Mouse (Mus musculus) midbrain, embryonic 12.5 days (tissue): Measurements from ENCODE around the gene Slc30a10. TPM values are rescaled to one million over a fixed set of nuclear protein-coding genes. Genes with fewer than 3 reads are reported as not detected.
A peak's percentile ranks its signal among the peaks of the same experiment; 100 is the strongest.

Experiments used
- ATAC-seq: fragments of 200-750 bp; cut with Nextera tagmentation; 2 replicates; pipeline ENCODE4 v1.8.0; 2017; ENCODE audit warnings: low read depth, moderate TSS enrichment, moderate library complexity; ENCODE audit not compliant: low FRiP score
- H3K27ac ChIP-seq: fragments of 300-500 bp; sonication (generic); replicated peaks from 2 replicates; pipeline ENCODE4 v1.5.1; 2016; ENCODE audit warnings: mild to moderate bottlenecking
- H3K27me3 ChIP-seq: fragments of 300-500 bp; sonication (generic); 2 replicates; pipeline ENCODE4 v1.6.1; 2016; ENCODE audit warnings: mild to moderate bottlenecking
- H3K36me3 ChIP-seq: fragments of 300-500 bp; sonication (generic); 2 replicates; pipeline ENCODE4 v1.6.1; 2016
- H3K4me1 ChIP-seq: fragments of 300-500 bp; sonication (generic); 2 replicates; pipeline ENCODE4 v1.6.1; 2016
- H3K4me2 ChIP-seq: fragments of 300-500 bp; sonication (generic); replicated peaks from 2 replicates; pipeline ENCODE4 v1.6.1; 2016; ENCODE audit warnings: mild to moderate bottlenecking, moderate library complexity
- H3K4me3 ChIP-seq: fragments of 300-500 bp; sonication (generic); 2 replicates; pipeline ENCODE4 v1.5.1; 2016; ENCODE audit warnings: mild to moderate bottlenecking
- H3K9ac ChIP-seq: fragments of 300-500 bp; sonication (generic); replicated peaks from 2 replicates; pipeline ENCODE4 v1.6.1; 2016; ENCODE audit warnings: mild to moderate bottlenecking, moderate library complexity
- H3K9me3 ChIP-seq: fragments of 300-500 bp; sonication (generic); 2 replicates; pipeline ENCODE4 v1.6.1; 2016; ENCODE audit warnings: mild to moderate bottlenecking
- WGBS: fragments of 180-500 bp; shearing (Covaris S2); methylation state at CpG from one replicate; pipeline ENCODE4 v1.1.7; 2016; 5-methylcytosine and 5-hydroxymethylcytosine counted together
- polyA plus RNA-seq: library from polyadenylated mRNA; unstranded; fragments of >200 nt; fragmentation: Nextera tagmentation; extraction: Ambion mirVana; gene quantifications from 2 replicates; pipeline ENCODE4 v1.2.1, GENCODE M21; 2016

The Slc30a10 gene
- polyA plus RNA-seq, 1 experiment from 2014 or later: 1.4 TPM

DNA sequence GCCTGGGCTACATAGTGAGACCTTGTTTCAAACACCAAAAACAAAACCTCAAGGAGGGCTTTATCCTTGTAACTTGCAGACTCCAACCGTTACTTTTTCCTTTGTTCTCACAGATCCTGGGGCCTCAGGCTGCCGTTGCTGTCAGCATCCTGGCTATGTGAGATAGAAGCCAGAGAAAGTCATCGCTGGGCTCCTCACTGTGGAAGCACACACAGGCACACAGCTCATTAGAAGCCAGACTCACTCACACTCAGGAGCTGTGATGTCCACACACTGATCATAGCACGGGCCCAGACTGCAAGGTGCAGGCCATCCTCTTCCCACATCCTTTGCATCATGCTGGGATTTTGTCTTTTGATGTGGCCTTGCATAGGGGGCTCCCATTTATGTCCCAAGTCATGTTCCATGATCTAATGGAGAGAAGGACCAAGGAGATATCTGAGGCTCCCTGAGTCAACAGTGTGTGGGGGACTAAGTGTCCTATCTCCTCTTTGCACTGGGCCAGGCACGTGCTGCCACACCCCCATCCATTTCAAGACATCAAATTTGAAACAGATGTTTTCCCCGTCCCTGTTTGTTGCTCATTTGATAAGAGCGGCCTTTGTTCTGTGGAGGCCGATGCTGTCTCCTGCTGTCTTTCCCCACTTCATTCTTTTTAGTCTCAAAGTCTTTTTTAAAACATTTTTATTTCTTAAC lies 17.5 kb downstream of the Slc30a10 start:
- no peaks in the 10 kb centered on the region for H3K36me3 ChIP-seq
- no peak overlapping the region for H3K4me3 ChIP-seq
- H3K4me2 ChIP-seq: no peak overlapping the region
- no peak overlapping the region for H3K27ac ChIP-seq
- H3K9me3 ChIP-seq: no peaks in the 10 kb centered on the region
- no peaks in the 10 kb centered on the region for H3K27me3 ChIP-seq
- WGBS: 58% methylated on average over 8 of the region's 8 CpGs
- H3K9ac ChIP-seq: no peak overlapping the region
- H3K4me1 ChIP-seq: no peaks in the 10 kb centered on the region
- ATAC-seq: no peak

DNA sequence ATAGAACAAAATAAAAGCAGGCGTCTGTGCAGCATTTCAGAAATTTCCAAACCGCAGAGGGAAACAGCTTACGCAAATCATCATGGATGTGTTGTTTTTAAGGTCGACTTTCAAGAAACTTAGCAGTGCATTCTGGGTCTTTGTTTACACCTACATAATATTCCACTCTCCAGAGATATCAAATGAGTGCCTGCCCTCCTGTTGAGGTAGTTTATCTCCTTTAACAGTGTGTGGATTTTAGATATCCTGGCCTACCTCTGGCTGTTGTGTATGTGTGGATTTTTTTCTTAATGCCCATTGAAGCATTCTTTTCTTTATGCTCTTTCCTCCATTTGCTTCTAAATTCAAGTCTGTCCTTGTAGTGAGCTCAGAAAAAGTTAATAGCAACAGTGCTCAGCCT lies 18.1 kb downstream of the Slc30a10 start:
- Histone ChIP-seq H3K4me3 (no peak overlapping the region), H3K9ac (no peak overlapping the region), H3K27me3 (no peaks in the 10 kb centered on the region), H3K4me2 (no peak overlapping the region), H3K27ac (no peak overlapping the region), H3K36me3 (no peaks in the 10 kb centered on the region), H3K4me1 (no peaks in the 10 kb centered on the region), H3K9me3 (no peaks in the 10 kb centered on the region)
- no peak for ATAC-seq
- 93% methylated on average over 4 of the region's 4 CpGs for WGBS

DNA sequence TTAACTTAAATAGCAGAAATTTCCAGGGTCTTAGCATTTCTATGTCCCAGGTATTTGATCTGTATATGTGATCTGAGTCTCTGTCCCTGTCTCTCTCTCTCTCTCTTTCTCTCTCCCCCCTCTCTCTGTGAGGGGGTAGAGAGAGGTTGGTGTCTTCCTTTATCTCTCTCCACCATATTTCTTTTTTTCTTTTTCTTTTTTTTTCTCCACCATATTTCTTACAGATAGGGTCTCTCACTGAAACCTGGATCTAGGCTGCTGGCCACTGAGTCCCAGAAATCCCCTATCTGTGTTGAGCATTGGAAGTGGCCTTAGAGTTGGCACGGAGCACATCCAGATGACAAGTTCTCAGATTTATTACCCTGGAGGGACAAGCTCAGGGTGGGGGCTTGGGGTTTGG lies 18.8 kb downstream of the Slc30a10 start:
- ATAC-seq: no peak

DNA sequence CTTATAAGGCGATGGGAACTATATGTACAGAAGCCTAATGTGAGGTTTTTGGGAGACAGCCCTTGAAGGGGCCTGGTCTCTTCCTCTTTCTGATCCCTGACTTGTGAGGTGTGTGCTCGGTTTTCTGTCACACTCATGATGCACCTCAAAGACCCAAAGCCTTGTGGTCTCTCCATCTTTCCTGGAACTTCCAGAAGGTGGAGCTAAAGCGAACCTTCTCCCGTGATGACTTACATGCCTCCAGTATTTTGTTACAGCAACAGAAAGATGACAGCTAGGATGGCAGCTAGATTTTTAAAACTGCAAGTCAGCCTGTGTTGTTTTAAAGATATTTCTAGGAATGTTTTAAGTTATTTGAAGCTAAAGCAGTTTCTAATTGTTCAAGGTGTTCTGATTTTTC lies 25.2 kb downstream of the Slc30a10 start:
- H3K27me3 ChIP-seq: no peaks in the 10 kb centered on the region
- no peaks in the 10 kb centered on the region for H3K9me3 ChIP-seq
- no peak overlapping the region for H3K4me2 ChIP-seq
- no peaks in the 10 kb centered on the region for H3K36me3 ChIP-seq
- H3K9ac ChIP-seq: no peak overlapping the region
- no peak overlapping the region for H3K4me3 ChIP-seq
- ATAC-seq: no peak
- WGBS: 96% methylated on average over 4 of the region's 4 CpGs
- no peaks in the 10 kb centered on the region; the same call in 1 of the 2 replicates for H3K4me1 ChIP-seq
- H3K27ac ChIP-seq: no peak overlapping the region

More for the DNA sequence above, 18.8 kb downstream of the Slc30a10 start:
- Histone ChIP-seq H3K9me3 (no peaks in the 10 kb centered on the region), H3K4me1 (no peaks in the 10 kb centered on the region), H3K27ac (no peak overlapping the region), H3K27me3 (no peaks in the 10 kb centered on the region), H3K36me3 (no peaks in the 10 kb centered on the region), H3K9ac (no peak overlapping the region), H3K4me2 (no peak overlapping the region), H3K4me3 (no peak overlapping the region)
- 90% methylated on average over 1 of the region's 1 CpGs for WGBS

DNA sequence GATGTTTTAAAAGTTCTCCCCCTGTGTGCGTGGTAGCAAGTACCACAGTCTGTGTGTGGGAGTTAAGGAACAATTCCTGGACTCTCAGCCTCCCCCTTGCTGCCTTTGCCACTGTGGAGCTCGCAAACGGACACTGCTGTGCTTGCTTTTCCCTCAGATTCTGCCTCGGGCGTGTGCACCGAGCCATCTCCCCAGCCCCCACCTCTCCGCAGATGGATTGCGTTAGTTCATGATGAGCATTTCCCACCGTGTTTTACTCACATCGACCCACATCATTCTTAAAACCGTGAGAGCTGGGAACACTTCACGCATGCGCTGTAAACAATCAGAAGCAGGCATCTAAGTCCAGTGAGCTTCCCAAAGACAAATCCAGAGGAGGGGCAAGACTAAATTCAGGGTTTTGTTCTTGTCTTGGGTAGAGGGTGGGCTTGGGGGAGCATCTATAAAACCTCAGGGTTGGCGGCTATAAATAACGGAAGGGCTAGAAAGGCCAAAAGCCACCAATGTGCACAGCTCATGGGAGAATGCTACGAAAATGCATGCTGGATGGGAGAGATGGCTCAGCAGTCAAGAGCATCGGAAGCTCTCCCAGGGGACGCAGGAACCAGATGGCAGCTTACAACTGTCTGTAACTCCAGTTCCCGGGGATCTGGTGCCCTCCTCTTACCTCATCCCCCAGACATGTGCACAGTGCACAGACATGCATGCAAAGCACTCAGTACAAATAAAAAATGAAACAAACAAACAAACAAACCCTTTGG lies 27.5 kb downstream of the Slc30a10 start:
- Histone ChIP-seq H3K36me3 (no peaks in the 10 kb centered on the region), H3K4me2 (peak overlapping the region; percentile 23; the same call in 1 of the 2 replicates), H3K9me3 (no peaks in the 10 kb centered on the region), H3K4me3 (no peak overlapping the region), H3K9ac (no peak overlapping the region), H3K4me1 (no peaks in the 10 kb centered on the region; the same call in 1 of the 2 replicates), H3K27me3 (no peaks in the 10 kb centered on the region), H3K27ac (peak overlapping the region; percentile 39; the same call in 1 of the 2 replicates)
- ATAC-seq: peak; percentile 65
- 58% methylated on average over 19 of the region's 19 CpGs for WGBS

DNA sequence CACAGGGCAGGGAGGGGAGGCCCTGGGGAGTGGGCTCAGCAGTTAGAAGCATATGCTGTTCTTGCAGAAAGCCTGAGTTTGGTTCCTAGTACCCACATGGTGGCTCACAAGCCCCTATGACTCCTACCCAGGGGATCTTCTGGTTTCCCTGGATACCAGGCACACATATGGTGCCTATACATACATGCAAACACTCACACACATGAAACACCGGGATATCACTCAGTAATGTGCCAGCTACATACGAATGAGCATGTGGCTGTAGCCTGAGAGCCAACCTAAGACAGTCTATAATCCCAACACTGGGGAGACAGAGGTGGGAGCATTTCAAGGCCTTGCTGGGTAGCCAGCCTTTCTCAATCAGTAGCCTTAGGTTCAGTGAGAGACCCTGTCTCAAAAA lies 28.1 kb downstream of the Slc30a10 start:
- Histone ChIP-seq H3K4me1 (no peaks in the 10 kb centered on the region; the same call in 1 of the 2 replicates), H3K9ac (no peak overlapping the region), H3K4me2 (no peak overlapping the region), H3K27ac (peak overlapping the region; percentile 39; the same call in 1 of the 2 replicates), H3K9me3 (no peaks in the 10 kb centered on the region), H3K4me3 (no peak overlapping the region), H3K27me3 (no peaks in the 10 kb centered on the region), H3K36me3 (no peaks in the 10 kb centered on the region)
- WGBS: 82% methylated on average over 2 of the region's 2 CpGs
- no peak; the same call in none of the 2 replicates for ATAC-seq

DNA sequence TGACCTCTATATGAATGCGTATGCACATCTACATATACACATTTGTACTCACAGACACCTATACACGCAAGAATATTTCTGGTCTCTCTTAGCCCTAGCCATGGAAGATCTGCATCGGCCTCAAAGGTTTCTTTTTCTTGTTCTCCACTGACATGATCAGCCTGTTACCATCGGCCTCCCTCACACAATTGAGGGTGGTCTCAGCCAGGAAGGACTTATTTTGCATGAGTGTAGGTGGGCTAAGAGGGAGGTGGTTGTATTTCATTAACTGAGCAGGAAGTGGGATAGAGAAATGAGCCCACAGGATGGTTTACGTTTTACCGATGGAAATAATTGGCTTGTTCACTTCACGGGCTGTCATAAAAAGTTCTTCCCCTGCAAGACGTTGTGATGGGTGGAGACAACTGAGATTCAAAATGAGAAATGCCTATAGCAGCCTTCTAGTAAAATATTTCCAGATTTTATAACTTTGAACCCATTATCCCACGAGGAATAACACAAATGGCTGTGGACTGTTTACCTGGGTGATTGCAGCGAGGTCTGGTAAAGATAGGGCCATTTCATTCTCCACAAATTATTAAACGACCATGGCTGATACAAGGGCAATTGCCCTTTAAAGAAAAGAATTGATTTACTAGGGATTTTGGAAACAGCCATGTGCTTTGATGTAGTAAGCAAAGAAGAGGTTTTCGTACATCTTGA lies 28.9 kb downstream of the Slc30a10 start:
- Histone ChIP-seq H3K9ac (no peak overlapping the region), H3K4me1 (peaks cover under 1% of the 10 kb centered on the region), H3K9me3 (no peaks in the 10 kb centered on the region), H3K27ac (no peak overlapping the region), H3K4me2 (no peak overlapping the region), H3K36me3 (no peaks in the 10 kb centered on the region), H3K27me3 (no peaks in the 10 kb centered on the region), H3K4me3 (no peak overlapping the region)
- no peak for ATAC-seq
- 88% methylated on average over 12 of the region's 12 CpGs for WGBS

DNA sequence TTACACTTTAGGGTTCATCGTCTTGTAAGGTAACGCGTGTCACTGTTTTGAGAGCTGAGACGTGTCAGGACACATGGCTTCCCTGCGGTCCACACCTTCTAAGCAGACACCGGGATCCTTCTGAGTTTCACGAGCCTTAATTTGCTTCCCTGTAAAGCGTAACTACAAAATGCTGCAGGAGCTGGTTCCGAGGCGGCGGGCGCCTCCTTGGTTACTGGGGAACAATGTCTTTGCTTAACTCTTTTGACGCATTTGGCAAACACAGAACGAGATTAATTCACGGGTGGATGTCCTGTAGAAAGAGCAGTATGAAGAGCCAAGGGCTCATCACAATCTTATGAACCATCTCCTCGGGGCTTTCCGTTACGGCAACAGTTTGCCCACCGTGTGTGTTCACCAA lies 29.6 kb downstream of the Slc30a10 start:
- ATAC-seq: no peak
- WGBS: 67% methylated on average over 19 of the region's 19 CpGs
- no peaks in the 10 kb centered on the region for H3K27me3 ChIP-seq
- no peaks in the 10 kb centered on the region for H3K9me3 ChIP-seq
- H3K27ac ChIP-seq: no peak overlapping the region
- peaks cover 8% of the 10 kb centered on the region for H3K4me1 ChIP-seq
- no peak overlapping the region for H3K4me3 ChIP-seq
- no peaks in the 10 kb centered on the region for H3K36me3 ChIP-seq
- H3K4me2 ChIP-seq: no peak overlapping the region; the same call in 1 of the 2 replicates
- no peak overlapping the region for H3K9ac ChIP-seq

DNA sequence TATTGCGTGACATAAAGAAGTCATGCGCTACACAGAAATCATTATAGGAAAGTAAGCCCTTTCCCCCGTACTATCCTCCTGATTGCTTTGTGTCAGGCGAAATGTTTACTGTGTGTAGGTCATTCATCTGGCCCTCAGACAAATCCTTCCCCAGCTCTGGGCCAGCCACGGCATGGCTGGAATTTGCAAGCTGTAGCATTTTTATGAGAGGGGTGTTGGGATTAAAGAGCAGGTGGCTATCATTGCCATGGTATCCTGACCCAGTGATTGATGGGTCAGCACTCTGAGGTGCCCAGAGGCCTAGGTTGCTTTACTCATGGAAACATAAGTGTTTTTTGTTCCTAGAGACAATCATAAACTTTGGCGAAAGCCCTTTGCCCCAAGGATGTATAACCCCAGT lies 35.2 kb downstream of the Slc30a10 start:
- no peaks in the 10 kb centered on the region for H3K9me3 ChIP-seq
- H3K9ac ChIP-seq: no peak overlapping the region
- H3K4me1 ChIP-seq: peaks cover 18% of the 10 kb centered on the region
- 65% methylated on average over 6 of the region's 6 CpGs for WGBS
- H3K4me3 ChIP-seq: no peak overlapping the region
- H3K36me3 ChIP-seq: no peaks in the 10 kb centered on the region
- H3K27ac ChIP-seq: no peak overlapping the region
- no peak overlapping the region for H3K4me2 ChIP-seq
- no peak for ATAC-seq
- no peaks in the 10 kb centered on the region for H3K27me3 ChIP-seq

DNA sequence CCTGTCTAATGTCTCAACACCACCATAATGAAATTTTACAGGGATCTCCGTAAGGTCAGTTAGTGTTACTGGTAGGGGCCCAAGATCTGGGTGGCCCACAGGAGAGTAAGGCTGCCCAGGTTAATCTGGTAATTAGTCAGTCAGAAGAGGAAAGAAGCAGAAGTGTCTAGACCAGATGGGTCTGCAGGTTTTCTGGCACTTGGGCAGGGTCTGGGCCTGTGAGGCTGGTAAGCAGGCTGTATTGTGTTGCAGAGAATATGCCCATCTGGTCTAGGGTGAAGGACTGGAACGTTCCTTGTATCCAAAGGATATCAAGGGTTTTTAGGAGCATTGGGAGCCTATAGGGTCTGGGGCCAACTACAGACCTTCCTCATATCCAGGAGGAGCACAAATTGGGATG lies 36.0 kb downstream of the Slc30a10 start:
- Histone ChIP-seq H3K4me3 (no peak overlapping the region), H3K27ac (no peak overlapping the region), H3K9ac (no peak overlapping the region), H3K4me1 (peaks cover 18% of the 10 kb centered on the region), H3K9me3 (no peaks in the 10 kb centered on the region), H3K27me3 (no peaks in the 10 kb centered on the region), H3K4me2 (no peak overlapping the region), H3K36me3 (no peaks in the 10 kb centered on the region)
- WGBS: 95% methylated on average over 2 of the region's 2 CpGs
- no peak for ATAC-seq

DNA sequence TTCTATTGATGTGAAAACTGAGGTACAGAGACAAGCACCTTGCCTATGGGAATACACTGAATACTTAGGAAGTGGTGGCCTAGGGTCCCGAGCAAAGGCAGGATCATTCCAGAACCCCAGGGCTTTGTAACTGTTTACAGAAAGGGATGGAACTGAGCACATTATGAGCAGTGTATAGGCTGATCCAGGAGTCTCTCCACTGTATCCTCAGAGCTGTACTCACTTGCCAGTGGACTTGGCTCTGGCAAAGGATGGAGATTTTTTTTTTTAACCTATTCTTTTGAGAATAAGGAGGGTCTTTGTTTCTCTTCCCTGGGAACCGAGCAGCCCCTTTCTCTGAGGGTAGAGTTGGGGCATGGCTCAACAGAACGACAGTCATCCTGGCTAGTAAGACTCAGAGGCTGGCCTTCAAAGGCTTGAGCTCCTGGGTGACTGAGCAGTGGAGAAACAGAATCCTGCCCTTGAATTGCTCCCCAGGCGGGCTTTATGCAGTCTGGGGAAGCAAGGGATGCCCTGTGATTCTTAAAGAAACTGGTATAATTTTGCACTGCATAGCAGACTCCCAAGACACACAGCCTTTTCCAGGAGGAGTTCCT lies 38.9 kb downstream of the Slc30a10 start:
- Histone ChIP-seq H3K36me3 (no peaks in the 10 kb centered on the region), H3K27ac (0 out of 2 replicates have a peak overlapping the region, but pooled peaks have one; percentile 10), H3K27me3 (no peaks in the 10 kb centered on the region), H3K4me3 (no peak overlapping the region), H3K9me3 (no peaks in the 10 kb centered on the region), H3K4me1 (peaks cover 17% of the 10 kb centered on the region), H3K4me2 (no peak overlapping the region), H3K9ac (no peak overlapping the region)
- 25% methylated on average over 4 of the region's 4 CpGs for WGBS
- ATAC-seq: no peak
